Mouse (Mus musculus): ENCODE results near the gene Trp53bp1.

DNA sequence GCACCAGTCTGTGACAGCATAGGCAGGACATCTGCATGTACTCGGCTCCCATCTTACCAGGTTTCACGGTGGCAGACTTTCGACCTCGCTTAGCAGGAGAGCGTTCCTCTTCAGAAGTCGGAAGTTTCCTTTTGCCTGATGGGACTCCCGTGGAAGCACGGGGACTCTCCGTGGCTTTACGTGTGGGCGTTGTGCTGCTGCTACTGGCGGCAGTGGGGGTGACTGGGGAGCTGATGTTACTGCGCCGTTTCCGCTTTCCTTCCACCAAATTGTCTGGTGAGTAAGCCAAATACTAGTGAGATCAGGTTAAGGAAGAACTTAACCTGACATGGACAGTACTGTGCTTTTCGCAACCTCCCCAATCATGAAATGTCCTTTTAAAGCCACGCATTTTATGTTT is 66.9 kb downstream of the Trp53bp1 start:
- TF ChIP-seq POLR2A (IDR thresholded peaks at IDR 0.05; ENCODE audit: insufficient read length, low read depth): no peak
- TF ChIP-seq SRF (IDR thresholded peaks at IDR 0.05; ENCODE audit: control insufficient read depth, insufficient read length, low read depth): no peak
- no peak for TF ChIP-seq E2F4 (IDR thresholded peaks at IDR 0.05; ENCODE audit: insufficient read depth)
- TF ChIP-seq MYOD1 (IDR thresholded peaks at IDR 0.05; ENCODE audit: control insufficient read depth in 1 of 3, insufficient read length in 2 of 3, low read depth in 2 of 3): no peak
- TF ChIP-seq CEBPB (IDR thresholded peaks at IDR 0.05; ENCODE audit: insufficient read depth, poor library complexity, severe bottlenecking): no peak
- no peak for TF ChIP-seq MAX (IDR thresholded peaks at IDR 0.05; ENCODE audit: low read depth)
